Mouse (Mus musculus) ES-Bruce4 (cell line): ENCODE measurements around the gene Ifitm3.

Experiments used
- CTCF ChIP-seq: IDR thresholded peaks from one replicate; pipeline ENCODE4 v1.8.1; 2011; ENCODE audit warnings: low read depth, low read length
- EP300 ChIP-seq: IDR thresholded peaks from 2 replicates; pipeline ENCODE4 v1.6.1; 2011; ENCODE audit warnings: low read depth, low read length; ENCODE audit not compliant: insufficient read depth
- POLR2A ChIP-seq: IDR thresholded peaks from one replicate; pipeline ENCODE4 v1.8.1; 2011; ENCODE audit warnings: low read length; ENCODE audit not compliant: insufficient read depth

- TF ChIP-seq EP300 (no peak), CTCF (no peak), POLR2A (no peak)
Measured at GRCm38 (mm10) chr7:141046931-141047580, 36.5 kb upstream of the Ifitm3 start.
